Mouse (Mus musculus) intestine, embryonic 16.5 days (tissue): Measurements from ENCODE around the gene Cldn10. TPM values are rescaled to one million over a fixed set of nuclear protein-coding genes. Genes with fewer than 3 reads are reported as not detected.

Experiments used
- ATAC-seq: fragments of 200-750 bp; cut with Nextera tagmentation; 2 replicates; pipeline ENCODE4 v1.8.0; 2017; ENCODE audit warnings: moderate TSS enrichment, moderate library complexity
- H3K27ac ChIP-seq: fragments of 300-500 bp; sonication (generic); 2 replicates; pipeline ENCODE4 v1.5.1; 2014; ENCODE audit warnings: mild to moderate bottlenecking, low read length
- H3K27me3 ChIP-seq: fragments of 300-500 bp; sonication (generic); replicated peaks from 2 replicates; pipeline ENCODE4 v1.6.1; 2014; ENCODE audit warnings: low read length, control low read depth, mixed read lengths; ENCODE audit not compliant: control insufficient read depth, insufficient read depth
- H3K36me3 ChIP-seq: fragments of 300-500 bp; sonication (generic); 2 replicates; pipeline ENCODE4 v1.6.1; 2014; ENCODE audit warnings: low read length, control low read depth; ENCODE audit not compliant: control insufficient read depth, insufficient read depth
- H3K4me1 ChIP-seq: fragments of 300-500 bp; sonication (generic); 2 replicates; pipeline ENCODE4 v1.6.1; 2014; ENCODE audit warnings: low read length, control low read depth, mixed read lengths; ENCODE audit not compliant: control insufficient read depth, insufficient read depth
- H3K4me2 ChIP-seq: fragments of 300-500 bp; sonication (generic); 2 replicates; pipeline ENCODE4 v1.6.1; 2014; ENCODE audit warnings: low read depth, low read length, control low read depth
- H3K4me3 ChIP-seq: fragments of 300-500 bp; sonication (generic); 2 replicates; pipeline ENCODE4 v1.5.1; 2014; ENCODE audit warnings: mild to moderate bottlenecking, low read length
- H3K9ac ChIP-seq: fragments of 300-500 bp; sonication (generic); 2 replicates; pipeline ENCODE4 v1.6.1; 2014; ENCODE audit warnings: low read depth, low read length
- H3K9me3 ChIP-seq: fragments of 300-500 bp; sonication (generic); 2 replicates; pipeline ENCODE4 v1.6.1; 2016; ENCODE audit warnings: low read length, control low read depth; ENCODE audit not compliant: control insufficient read depth
- WGBS: fragments of 180-500 bp; shearing (Covaris S2); extraction: QIAGEN DNeasy Blood & Tissue Kit; methylation state at CpG from one replicate; pipeline ENCODE4 v1.1.7; 2014; 5-methylcytosine and 5-hydroxymethylcytosine counted together
- polyA plus RNA-seq: library from polyadenylated mRNA; unstranded; fragments of >200 nt; fragmentation: Nextera tagmentation; extraction: Ambion mirVana; gene quantifications from 2 replicates; pipeline ENCODE4 v1.2.1, GENCODE M21; 2015

Gene Cldn10
- polyA plus RNA-seq, 1 experiment from 2014 or later = 21.1 TPM

DNA sequence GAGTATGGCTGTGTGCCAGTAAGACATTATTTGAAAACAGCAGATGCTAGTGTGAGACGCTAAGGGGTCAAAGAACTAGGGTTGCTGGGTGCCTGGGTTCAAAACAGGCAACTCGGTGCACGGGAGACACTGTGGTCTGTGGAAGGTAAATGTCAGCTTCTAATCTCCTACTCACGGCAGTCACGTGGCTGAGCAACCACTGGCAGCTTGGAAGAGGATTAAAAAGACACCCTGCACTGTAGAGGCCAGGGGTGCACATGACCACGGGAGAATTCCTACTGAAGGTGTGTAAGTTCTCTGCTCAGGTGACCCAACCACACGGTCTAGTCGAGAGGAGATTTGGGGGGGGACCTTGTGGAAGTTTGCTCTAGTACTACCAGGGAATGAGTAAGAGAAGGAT is 119.9 kb downstream of the Cldn10 start:
- no peak for ATAC-seq
- WGBS = 60% methylated on average over 8 of the region's 8 CpGs
- Histone ChIP-seq H3K27me3 (no peaks in the 10 kb centered on the region), H3K4me1 (no peaks in the 10 kb centered on the region), H3K9me3 (no peaks in the 10 kb centered on the region), H3K27ac (no peak overlapping the region), H3K4me3 (no peak overlapping the region), H3K36me3 (no peaks in the 10 kb centered on the region), H3K4me2 (no peak overlapping the region), H3K9ac (no peak overlapping the region)

GRCm38 (mm10) chr14:118909872-118910271 is 122.2 kb downstream of the Cldn10 start:
- no peak for ATAC-seq
- no peak overlapping the region for H3K27ac ChIP-seq
- no peaks in the 10 kb centered on the region for H3K27me3 ChIP-seq
- 59% methylated on average over 8 of the region's 8 CpGs for WGBS
- H3K9ac ChIP-seq = no peak overlapping the region
- H3K4me2 ChIP-seq = no peak overlapping the region
- H3K9me3 ChIP-seq = no peaks in the 10 kb centered on the region
- H3K36me3 ChIP-seq = no peaks in the 10 kb centered on the region
- H3K4me3 ChIP-seq = no peak overlapping the region
- H3K4me1 ChIP-seq = no peaks in the 10 kb centered on the region

- Histone ChIP-seq H3K27me3 (no peaks in the 10 kb centered on the region), H3K9me3 (no peaks in the 10 kb centered on the region), H3K36me3 (no peaks in the 10 kb centered on the region), H3K9ac (0 out of 2 replicates have a peak overlapping the region, but pooled peaks have one; percentile 6), H3K4me2 (peak overlapping the region; percentile 37), H3K27ac (no peak overlapping the region), H3K4me1 (no peaks in the 10 kb centered on the region), H3K4me3 (peak overlapping the region; percentile 24)
- ATAC-seq = peak; percentile 74
- 56% methylated on average over 29 of the region's 29 CpGs for WGBS
These were observed 122.9 kb downstream of the Cldn10 start for GRCm38 (mm10) chr14:118910332-118911222.

DNA sequence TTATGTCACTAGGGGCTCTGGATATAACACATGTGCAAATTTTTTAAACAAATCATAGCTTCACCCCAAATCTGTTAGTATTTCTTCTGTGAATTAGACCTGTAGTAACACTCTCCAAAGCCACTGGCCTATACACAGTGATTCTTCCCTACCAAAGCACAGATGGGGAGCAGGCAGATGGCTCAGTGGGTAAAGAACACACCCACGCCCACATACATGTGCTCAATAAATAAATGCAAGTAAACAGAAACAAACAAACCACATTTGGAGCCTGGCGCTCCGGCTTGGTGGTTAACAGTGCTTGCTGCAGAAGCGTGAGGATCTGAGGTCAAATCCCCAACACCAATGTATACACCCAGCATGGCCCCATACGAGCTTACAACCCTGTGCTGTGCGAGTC is 123.8 kb downstream of the Cldn10 start:
- Histone ChIP-seq H3K36me3 (no peaks in the 10 kb centered on the region), H3K4me3 (no peak overlapping the region), H3K9me3 (no peaks in the 10 kb centered on the region), H3K9ac (no peak overlapping the region), H3K27ac (no peak overlapping the region), H3K4me2 (no peak overlapping the region), H3K4me1 (no peaks in the 10 kb centered on the region), H3K27me3 (no peaks in the 10 kb centered on the region)
- 88% methylated on average over 6 of the region's 6 CpGs for WGBS
- ATAC-seq = no peak

- no peak for ATAC-seq
These were observed 125.9 kb downstream of the Cldn10 start for GRCm38 (mm10) chr14:118913651-118914050.

GRCm38 (mm10) chr14:118919025-118919424 is 131.3 kb downstream of the Cldn10 start:
- no peak overlapping the region for H3K4me3 ChIP-seq
- H3K36me3 ChIP-seq = no peaks in the 10 kb centered on the region
- ATAC-seq = no peak
- no peaks in the 10 kb centered on the region for H3K9me3 ChIP-seq
- 57% methylated on average over 8 of the region's 8 CpGs for WGBS
- no peak overlapping the region for H3K4me2 ChIP-seq
- peaks cover 15% of the 10 kb centered on the region for H3K4me1 ChIP-seq
- no peak overlapping the region for H3K27ac ChIP-seq
- no peak overlapping the region for H3K9ac ChIP-seq
- peaks cover 12% of the 10 kb centered on the region for H3K27me3 ChIP-seq

More at GRCm38 (mm10) chr14:118913651-118914050, 125.9 kb downstream of the Cldn10 start:
- no peak overlapping the region for H3K27ac ChIP-seq
- no peak overlapping the region for H3K4me2 ChIP-seq
- no peaks in the 10 kb centered on the region for H3K27me3 ChIP-seq
- H3K9me3 ChIP-seq = no peaks in the 10 kb centered on the region
- no peaks in the 10 kb centered on the region for H3K4me1 ChIP-seq
- H3K36me3 ChIP-seq = no peaks in the 10 kb centered on the region
- H3K4me3 ChIP-seq = no peak overlapping the region
- H3K9ac ChIP-seq = no peak overlapping the region
- WGBS = 80% methylated on average over 5 of the region's 5 CpGs

- Histone ChIP-seq H3K4me3 (no peak overlapping the region), H3K4me2 (no peak overlapping the region), H3K4me1 (peaks cover 22% of the 10 kb centered on the region), H3K9ac (no peak overlapping the region), H3K36me3 (no peaks in the 10 kb centered on the region), H3K27me3 (peaks cover 12% of the 10 kb centered on the region), H3K27ac (no peak overlapping the region), H3K9me3 (no peaks in the 10 kb centered on the region)
- WGBS = 47% methylated on average over 7 of the region's 7 CpGs
- ATAC-seq = no peak
These were observed 132.9 kb downstream of the Cldn10 start for GRCm38 (mm10) chr14:118920654-118921053.

- WGBS = 28% methylated on average over 22 of the region's 22 CpGs
- H3K36me3 ChIP-seq = no peaks in the 10 kb centered on the region
- ATAC-seq = peak; percentile 2; the same call in 1 of the 2 replicates
These were observed 134.5 kb downstream of the Cldn10 start for GRCm38 (mm10) chr14:118922251-118922650.

DNA sequence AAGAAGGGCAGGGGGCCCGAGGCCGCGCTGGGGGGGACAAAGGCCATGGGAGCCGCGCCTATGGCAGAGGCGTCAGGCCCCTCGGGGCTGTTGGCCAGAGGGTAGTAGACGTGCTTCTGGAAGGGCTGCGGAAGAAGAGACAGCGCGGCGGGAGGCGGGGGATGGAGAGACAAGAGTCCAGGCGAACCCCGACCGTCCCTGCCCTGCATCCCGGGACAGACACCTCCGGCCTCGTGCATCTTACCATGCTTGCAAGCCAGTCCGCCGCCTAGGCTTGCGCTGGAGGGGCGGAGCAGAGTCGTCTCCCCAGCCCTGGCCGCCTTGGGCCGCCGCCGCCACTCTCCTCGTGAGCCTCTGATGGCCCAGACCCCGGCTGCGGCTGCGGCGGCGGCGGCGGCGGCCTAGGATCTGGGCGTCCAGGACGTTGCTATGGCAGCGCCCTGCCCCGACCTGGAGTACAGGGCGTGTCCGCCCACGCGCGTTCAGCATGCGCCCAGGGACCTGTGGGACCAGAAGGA is 135.0 kb downstream of the Cldn10 start:
- Histone ChIP-seq H3K4me2 (peak overlapping the region; percentile 88), H3K27me3 (peaks cover 12% of the 10 kb centered on the region), H3K4me3 (peak overlapping the region; percentile 48), H3K27ac (no peak overlapping the region), H3K36me3 (no peaks in the 10 kb centered on the region), H3K9ac (peak overlapping the region; percentile 62), H3K9me3 (no peaks in the 10 kb centered on the region), H3K4me1 (peaks cover 27% of the 10 kb centered on the region)
- WGBS = 4% methylated on average over 47 of the region's 47 CpGs
- peak; percentile 36 for ATAC-seq

More at GRCm38 (mm10) chr14:118922251-118922650, 134.5 kb downstream of the Cldn10 start:
- peak overlapping the region; percentile 48 for H3K4me3 ChIP-seq
- peak overlapping the region; percentile 88 for H3K4me2 ChIP-seq
- H3K4me1 ChIP-seq = peaks cover 27% of the 10 kb centered on the region
- peak overlapping the region; percentile 62 for H3K9ac ChIP-seq
- no peaks in the 10 kb centered on the region for H3K9me3 ChIP-seq
- no peak overlapping the region for H3K27ac ChIP-seq
- H3K27me3 ChIP-seq = peaks cover 12% of the 10 kb centered on the region
